Mouse (Mus musculus) kidney, embryonic 14.5 days (tissue): Measurements from ENCODE around the gene Trim5. TPM values are rescaled to one million over a fixed set of nuclear protein-coding genes. Genes with fewer than 3 reads are reported as not detected.
"Not testable (repeated sequence)": the region's sequence is repeated elsewhere in the genome, so short reads cannot be mapped to it uniquely, and the experiment has no call there.

Source experiments
- ATAC-seq: fragments of 200-750 bp; cut with Nextera tagmentation; 2 replicates; pipeline ENCODE4 v1.8.0; 2017; ENCODE audit warnings: moderate number of reproducible peaks, mild to moderate bottlenecking, moderate TSS enrichment, moderate library complexity; ENCODE audit not compliant: low FRiP score, low TSS enrichment
- H3K27ac ChIP-seq: fragments of 300-500 bp; sonication (generic); 2 replicates; pipeline ENCODE4 v1.5.1; 2014; ENCODE audit warnings: low read depth, mild to moderate bottlenecking, low read length, moderate library complexity, mixed read lengths
- H3K27me3 ChIP-seq: fragments of 300-500 bp; sonication (generic); 2 replicates; pipeline ENCODE4 v1.6.1; 2014; ENCODE audit warnings: mild to moderate bottlenecking, low read length; ENCODE audit not compliant: control insufficient read depth, insufficient read depth
- H3K36me3 ChIP-seq: fragments of 300-500 bp; sonication (generic); 2 replicates; pipeline ENCODE4 v1.6.1; 2014; ENCODE audit warnings: low read length, mixed read lengths; ENCODE audit not compliant: control insufficient read depth, insufficient read depth
- H3K4me1 ChIP-seq: fragments of 300-500 bp; sonication (generic); 2 replicates; pipeline ENCODE4 v1.6.1; 2014; ENCODE audit warnings: low read length, mixed read lengths; ENCODE audit not compliant: control insufficient read depth, insufficient read depth
- H3K4me2 ChIP-seq: fragments of 300-500 bp; sonication (generic); replicated peaks from 2 replicates; pipeline ENCODE4 v1.6.1; 2014; ENCODE audit warnings: low read depth, mild to moderate bottlenecking, low read length
- H3K4me3 ChIP-seq: fragments of 300-500 bp; sonication (generic); 2 replicates; pipeline ENCODE4 v1.5.1; 2014; ENCODE audit warnings: mild to moderate bottlenecking, low read length
- H3K9ac ChIP-seq: fragments of 300-500 bp; sonication (generic); 2 replicates; pipeline ENCODE4 v1.6.1; 2014; ENCODE audit warnings: low read depth, mild to moderate bottlenecking, low read length, moderate library complexity
- H3K9me3 ChIP-seq: fragments of 300-500 bp; sonication (generic); 2 replicates; pipeline ENCODE4 v1.6.1; 2016; ENCODE audit warnings: low read length; ENCODE audit not compliant: control insufficient read depth
- WGBS: fragments of 180-500 bp; shearing (Covaris S2); extraction: QIAGEN DNeasy Blood & Tissue Kit; methylation state at CpG from one replicate; pipeline ENCODE4 v1.1.7; 2014; 5-methylcytosine and 5-hydroxymethylcytosine counted together
- polyA plus RNA-seq: library from polyadenylated mRNA; unstranded; fragments of >200 nt; fragmentation: Nextera tagmentation; extraction: Ambion mirVana; gene quantifications from 2 replicates; pipeline ENCODE4 v1.2.1, GENCODE M21; 2014

The Trim5 gene
- polyA plus RNA-seq, 1 experiment from 2014 or later: 0.30 TPM

DNA sequence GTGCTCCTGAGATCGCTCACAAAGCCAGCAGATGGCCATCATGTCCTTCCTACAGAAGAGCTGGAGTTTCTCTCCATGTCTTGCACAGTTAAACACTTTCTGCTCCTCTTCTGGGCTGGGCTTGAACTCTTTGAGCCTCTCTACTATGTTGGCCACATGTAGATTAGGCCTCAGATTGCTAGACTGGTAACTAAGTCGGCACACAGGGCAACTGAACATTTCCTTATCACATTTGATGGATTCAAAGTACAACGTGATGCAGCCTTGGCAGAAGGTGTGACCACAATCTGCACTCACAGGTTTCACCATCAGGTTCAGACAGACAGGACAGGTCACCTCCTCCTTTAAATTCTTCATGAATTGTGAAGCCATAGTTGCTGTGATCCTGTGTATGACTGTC is 8.5 kb downstream of the Trim5 start:
- H3K4me2 ChIP-seq, H3K4me3 ChIP-seq, ATAC-seq, H3K36me3 ChIP-seq, H3K27me3 ChIP-seq, H3K4me1 ChIP-seq, H3K27ac ChIP-seq, H3K9me3 ChIP-seq, H3K9ac ChIP-seq: not testable (repeated sequence)
- 88% methylated on average over 3 of the region's 3 CpGs for WGBS

- H3K36me3 ChIP-seq, H3K4me2 ChIP-seq, H3K4me1 ChIP-seq, H3K9ac ChIP-seq, H3K4me3 ChIP-seq, H3K9me3 ChIP-seq, H3K27ac ChIP-seq, H3K27me3 ChIP-seq, ATAC-seq: not testable (repeated sequence)
- 69% methylated on average over 3 of the region's 5 CpGs for WGBS
Measured at GRCm38 (mm10) chr7:104265335-104265734, 22.6 kb downstream of the Trim5 start.

DNA sequence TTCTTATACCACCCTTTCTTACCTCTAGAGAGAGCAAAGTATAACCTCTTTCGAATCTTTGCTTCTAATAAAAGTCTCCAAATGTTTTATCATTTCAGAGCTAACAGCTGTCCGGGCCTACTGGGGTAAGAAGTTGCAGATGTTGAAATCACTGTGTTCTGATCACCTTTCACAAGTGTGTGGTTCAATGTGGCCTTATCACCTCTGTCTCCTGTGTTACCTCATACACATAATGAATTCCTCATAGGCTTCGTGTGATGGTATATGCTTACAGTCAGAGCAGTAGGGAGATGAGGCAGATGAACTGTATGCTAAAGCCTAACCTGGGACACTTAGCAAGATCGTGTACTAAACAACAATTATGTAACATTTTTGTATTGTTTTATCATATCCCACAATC is 27.5 kb downstream of the Trim5 start:
- not testable (repeated sequence) for H3K27me3 ChIP-seq, H3K4me2 ChIP-seq, H3K36me3 ChIP-seq, H3K4me3 ChIP-seq, ATAC-seq, H3K4me1 ChIP-seq, H3K27ac ChIP-seq, H3K9ac ChIP-seq, H3K9me3 ChIP-seq
- WGBS: 90% methylated on average over 4 of the region's 4 CpGs

GRCm38 (mm10) chr7:104244287-104245181 is 43.4 kb downstream of the Trim5 start, which contains the start of gene Trim34a:
Gene Trim34a, plus strand, starts transcription at chr7:104244457.
- H3K4me2 ChIP-seq: peak within 1 kb of the TSS; percentile 35
- peak within 1 kb of the TSS; percentile 37 for H3K4me3 ChIP-seq
- H3K9ac ChIP-seq: peak within 1 kb of the TSS; percentile 43
- no peak within 1 kb of the TSS; the same call in 1 of the 2 replicates for H3K27ac ChIP-seq
- H3K4me1 ChIP-seq: no peaks in the 10 kb centered on the region
- no peaks in the 10 kb centered on the region for H3K27me3 ChIP-seq
- peak; percentile 94 for ATAC-seq
- no peaks in the 10 kb centered on the region for H3K9me3 ChIP-seq
- no peaks in the 10 kb centered on the region for H3K36me3 ChIP-seq
- WGBS: 6% methylated on average over 13 of the region's 13 CpGs

DNA sequence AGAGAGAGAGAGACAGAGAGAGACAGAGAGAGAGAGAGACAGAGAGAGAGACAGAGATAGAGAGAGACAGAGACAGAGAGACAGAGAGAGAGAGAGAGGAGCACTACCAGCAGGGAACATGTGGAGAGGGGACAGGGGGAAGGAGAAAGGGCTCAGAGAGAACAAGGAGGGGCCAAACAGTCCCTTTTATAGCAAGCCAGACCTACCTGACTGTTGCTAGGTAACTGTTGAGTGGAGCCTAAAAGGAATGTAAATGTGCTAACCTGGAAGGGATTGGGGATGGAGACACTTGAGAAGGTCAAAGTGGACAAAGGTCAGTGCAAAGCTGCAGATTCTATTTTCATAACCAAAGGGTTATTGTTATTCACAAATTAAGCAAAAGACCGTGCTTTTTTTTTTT is 44.3 kb downstream of the Trim5 start:
- Histone ChIP-seq H3K4me1 (no peaks in the 10 kb centered on the region), H3K4me3 (no peak overlapping the region), H3K9ac (no peak overlapping the region), H3K36me3 (no peaks in the 10 kb centered on the region), H3K9me3 (no peaks in the 10 kb centered on the region), H3K27me3 (no peaks in the 10 kb centered on the region), H3K27ac (no peak overlapping the region), H3K4me2 (no peak overlapping the region)
- ATAC-seq: no peak
- WGBS: 56% methylated on average over 1 of the region's 1 CpGs

DNA sequence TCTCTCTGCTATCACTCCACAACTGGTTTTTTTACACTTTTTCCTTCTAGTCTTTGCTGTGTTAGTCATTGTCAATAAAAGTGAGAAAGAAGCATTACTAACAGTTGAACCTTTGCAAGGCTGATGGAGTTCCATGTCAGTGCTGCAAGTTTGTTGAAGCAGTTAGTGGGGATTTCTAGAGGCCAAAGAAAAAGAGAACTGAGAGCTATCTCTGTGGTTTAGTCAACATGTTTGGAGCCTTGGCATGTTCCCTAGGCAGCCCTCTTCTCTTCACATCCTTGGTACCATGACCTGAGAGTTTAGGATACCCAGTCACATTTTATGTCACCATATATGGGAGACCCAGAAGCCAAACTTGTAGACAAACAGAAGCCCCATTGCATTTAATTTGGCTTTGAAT is 47.0 kb downstream of the Trim5 start:
- H3K9me3 ChIP-seq: no peaks in the 10 kb centered on the region
- no peak overlapping the region for H3K9ac ChIP-seq
- no peaks in the 10 kb centered on the region for H3K36me3 ChIP-seq
- no peak for ATAC-seq
- H3K27me3 ChIP-seq: no peaks in the 10 kb centered on the region
- no peaks in the 10 kb centered on the region for H3K4me1 ChIP-seq
- no peak overlapping the region for H3K4me3 ChIP-seq
- no peak overlapping the region for H3K27ac ChIP-seq
- H3K4me2 ChIP-seq: no peak overlapping the region

DNA sequence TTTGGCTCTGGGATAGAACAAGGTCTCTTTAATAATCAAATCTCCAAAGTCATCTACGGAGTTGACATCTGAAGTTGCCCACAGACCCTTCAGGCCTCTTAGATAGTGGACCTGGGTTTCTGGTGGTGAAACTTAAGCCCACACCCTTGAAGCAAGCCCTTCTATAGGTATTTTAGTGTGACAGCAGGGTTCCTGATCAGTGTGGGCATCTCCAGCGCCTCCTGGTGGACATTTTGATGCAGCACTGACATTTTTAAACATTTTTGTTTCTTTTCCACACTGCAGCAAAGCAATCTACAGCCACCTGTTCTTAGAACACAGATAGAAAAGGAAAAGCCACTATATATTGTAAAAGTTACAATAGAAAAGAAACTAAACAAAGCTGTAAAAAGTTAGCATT is 56.7 kb downstream of the Trim5 start:
- Histone ChIP-seq H3K4me1 (no peaks in the 10 kb centered on the region), H3K27ac (no peak overlapping the region), H3K27me3 (no peaks in the 10 kb centered on the region), H3K4me3 (no peak overlapping the region), H3K9ac (no peak overlapping the region), H3K4me2 (no peak overlapping the region), H3K9me3 (no peaks in the 10 kb centered on the region), H3K36me3 (no peaks in the 10 kb centered on the region)
- 42% methylated on average over 2 of the region's 2 CpGs for WGBS
- ATAC-seq: no peak

- peak within 1 kb of the TSS; percentile 44 for H3K4me3 ChIP-seq
Measured at GRCm38 (mm10) chr7:104218701-104219569, 69.0 kb downstream of the Trim5 start, which contains the start of gene Trim6. Gene Trim6, plus strand, starts transcription at chr7:104218793.

GRCm38 (mm10) chr7:104217881-104218280 is 70.0 kb downstream of the Trim5 start:
- H3K4me3 ChIP-seq: no peak overlapping the region
- H3K27ac ChIP-seq: no peak overlapping the region
- H3K9ac ChIP-seq: no peak overlapping the region
- no peaks in the 10 kb centered on the region for H3K4me1 ChIP-seq
- 62% methylated on average over 2 of the region's 2 CpGs for WGBS
- no peaks in the 10 kb centered on the region for H3K9me3 ChIP-seq
- H3K36me3 ChIP-seq: no peaks in the 10 kb centered on the region
- no peak overlapping the region for H3K4me2 ChIP-seq
- no peaks in the 10 kb centered on the region for H3K27me3 ChIP-seq
- no peak for ATAC-seq

More at GRCm38 (mm10) chr7:104218701-104219569, 69.0 kb downstream of the Trim5 start, which contains the start of gene Trim6:
- H3K27me3 ChIP-seq: no peaks in the 10 kb centered on the region
- H3K9ac ChIP-seq: peak within 1 kb of the TSS; percentile 38
- WGBS: 2% methylated on average over 37 of the region's 37 CpGs
- peak; percentile 90 for ATAC-seq
- H3K4me2 ChIP-seq: peak within 1 kb of the TSS; percentile 60
- no peak within 1 kb of the TSS for H3K27ac ChIP-seq
- H3K36me3 ChIP-seq: no peaks in the 10 kb centered on the region
- no peaks in the 10 kb centered on the region for H3K9me3 ChIP-seq
- H3K4me1 ChIP-seq: no peaks in the 10 kb centered on the region
